Mouse (Mus musculus): Measurements from ENCODE around the gene Slc9a3r2. TPM values are rescaled to one million over a fixed set of nuclear protein-coding genes. Genes with fewer than 3 reads are reported as not detected.

The Slc9a3r2 gene
- polyA plus RNA-seq, 1 experiment from 2014 or later = 30.2 TPM

DNA sequence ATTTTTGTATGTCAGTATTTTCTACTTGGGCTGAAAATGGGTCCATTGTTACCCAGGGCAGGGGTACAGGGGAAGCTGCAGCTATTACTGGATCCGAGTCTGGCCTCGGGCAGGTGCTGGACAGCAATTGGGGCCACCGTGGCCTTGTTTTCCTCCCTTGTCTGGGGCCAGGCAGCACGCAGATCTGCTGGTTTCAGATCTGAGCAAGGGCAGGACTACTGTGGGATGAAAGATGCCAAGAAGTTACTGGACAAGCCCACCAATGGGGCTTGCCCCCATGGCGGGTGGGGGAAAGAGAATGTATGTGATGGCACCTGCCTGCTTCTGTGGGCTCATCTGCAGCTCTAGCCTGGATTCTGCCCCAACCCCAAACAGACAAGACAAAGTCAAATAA is 54.1 kb downstream of the Slc9a3r2 start:
- no peak overlapping the region for H3K4me3 ChIP-seq
- 87% methylated on average over 5 of the region's 5 CpGs for WGBS
- DNase-seq (ENCODE audit: low spot score) = no peak
- no peak overlapping the region for H3K27ac ChIP-seq (replicated peaks)
- no peaks in the 10 kb centered on the region for H3K9me3 ChIP-seq (replicated peaks)
- H3K27me3 ChIP-seq (ENCODE audit: low read depth, poor library complexity, severe bottlenecking) = no peaks in the 10 kb centered on the region
- H3K4me1 ChIP-seq = no peaks in the 10 kb centered on the region
- peaks cover 100% of the 10 kb centered on the region for H3K36me3 ChIP-seq

DNA sequence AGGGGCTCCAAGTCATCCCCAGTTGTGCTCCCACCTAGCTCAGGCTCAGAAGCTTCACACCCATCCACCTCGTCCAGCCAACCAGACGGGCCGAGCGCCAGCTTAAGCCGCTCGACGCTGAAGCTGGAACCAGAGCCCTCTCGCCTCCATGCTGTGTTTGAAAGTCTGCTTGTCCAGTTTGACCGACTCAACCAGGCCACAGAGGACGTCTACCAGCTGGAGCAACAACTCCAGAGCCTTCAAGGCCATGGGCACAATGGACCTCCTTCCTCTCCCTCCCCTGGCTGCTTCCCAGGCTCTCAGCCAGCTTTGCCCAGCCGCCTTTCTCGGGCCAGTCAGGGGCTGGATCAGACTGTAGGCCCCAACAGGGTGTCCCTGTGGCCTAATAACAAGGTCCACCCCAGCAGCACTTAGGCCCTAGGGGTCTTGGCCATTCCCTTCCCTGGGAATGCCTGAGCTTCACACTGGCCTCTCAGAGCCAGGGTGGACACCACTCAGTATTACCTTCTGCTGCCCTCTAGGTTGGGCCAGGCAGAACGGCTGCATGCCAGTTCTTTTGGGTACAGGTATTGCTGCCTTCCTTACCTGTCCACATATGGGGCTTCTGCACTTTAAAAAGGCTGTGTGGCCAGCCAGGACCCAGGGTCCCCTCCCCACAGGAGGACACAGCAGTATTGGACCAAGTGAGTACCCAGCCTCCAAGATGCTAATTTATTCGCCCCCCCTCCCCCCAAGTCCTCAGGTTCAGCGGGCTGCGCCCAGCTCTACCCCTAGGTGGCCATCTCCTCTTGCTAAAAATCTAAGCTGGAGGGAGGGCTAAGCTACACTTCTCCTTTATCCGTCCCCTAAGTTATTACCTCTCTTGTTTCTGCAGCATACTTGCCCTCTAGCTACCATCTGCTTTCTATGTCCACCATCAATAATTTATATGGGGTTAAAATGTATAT is 54.7 kb downstream of the Slc9a3r2 start:
- H3K4me3 ChIP-seq = no peak overlapping the region
- no peak overlapping the region for H3K27ac ChIP-seq (replicated peaks)
- WGBS = 78% methylated on average over 17 of the region's 17 CpGs
- H3K27me3 ChIP-seq (ENCODE audit: low read depth, poor library complexity, severe bottlenecking) = no peaks in the 10 kb centered on the region
- H3K36me3 ChIP-seq = peaks cover 100% of the 10 kb centered on the region
- H3K4me1 ChIP-seq = no peaks in the 10 kb centered on the region
- no peak for DNase-seq (ENCODE audit: low spot score)
- H3K9me3 ChIP-seq (replicated peaks) = no peaks in the 10 kb centered on the region

DNA sequence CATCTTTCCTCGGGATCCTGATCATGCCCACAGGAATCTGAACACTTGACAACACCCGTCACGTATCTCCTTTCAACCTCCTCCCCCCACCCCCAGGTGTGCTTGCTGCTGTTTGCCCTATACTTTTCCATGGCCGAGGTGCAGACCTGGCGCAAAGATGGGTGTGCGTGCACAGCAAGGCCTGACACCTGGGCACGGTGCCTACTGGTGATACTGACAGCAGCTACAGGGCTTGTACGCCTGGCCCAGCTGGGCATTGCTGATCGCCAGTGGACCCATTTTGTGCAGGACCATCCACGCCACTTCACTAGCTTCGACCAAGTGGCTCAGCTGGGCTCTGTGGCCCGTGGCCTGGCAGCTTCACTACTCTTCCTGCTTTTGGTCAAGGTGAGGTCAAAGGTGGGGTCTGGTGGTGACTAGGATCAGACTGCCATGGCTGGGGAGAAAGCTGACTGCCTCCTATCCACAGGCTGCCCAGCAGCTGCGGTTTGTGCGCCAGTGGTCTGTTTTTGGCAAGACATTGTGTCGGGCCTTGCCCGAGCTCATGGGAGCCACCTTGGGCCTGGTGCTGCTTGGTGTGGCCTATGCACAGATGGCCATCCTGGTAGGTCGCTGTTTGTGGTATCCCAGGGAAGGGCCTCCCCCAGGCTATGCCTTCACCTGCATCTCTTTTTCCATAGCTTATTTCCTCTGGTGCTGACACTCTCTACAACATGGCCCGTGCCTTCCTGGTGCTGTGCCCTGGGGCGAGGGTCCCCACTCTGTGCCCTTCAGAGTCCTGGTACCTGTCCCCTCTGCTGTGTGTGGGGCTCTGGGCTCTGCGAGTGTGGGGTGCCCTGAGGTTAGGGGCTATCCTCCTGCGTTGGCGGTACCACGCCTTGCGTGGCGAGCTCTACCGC is 55.9 kb downstream of the Slc9a3r2 start:
- no peak overlapping the region for H3K4me3 ChIP-seq
- H3K36me3 ChIP-seq = peaks cover 97% of the 10 kb centered on the region
- no peaks in the 10 kb centered on the region for H3K9me3 ChIP-seq (replicated peaks)
- WGBS = 95% methylated on average over 26 of the region's 26 CpGs
- no peak overlapping the region for H3K27ac ChIP-seq (replicated peaks)
- no peaks in the 10 kb centered on the region for H3K27me3 ChIP-seq (ENCODE audit: low read depth, poor library complexity, severe bottlenecking)
- no peak for DNase-seq (ENCODE audit: low spot score)
- no peaks in the 10 kb centered on the region for H3K4me1 ChIP-seq

- peaks cover 96% of the 10 kb centered on the region for H3K36me3 ChIP-seq
Observed at GRCm38 (mm10) chr17:24593248-24593647, 56.9 kb downstream of the Slc9a3r2 start.

DNA sequence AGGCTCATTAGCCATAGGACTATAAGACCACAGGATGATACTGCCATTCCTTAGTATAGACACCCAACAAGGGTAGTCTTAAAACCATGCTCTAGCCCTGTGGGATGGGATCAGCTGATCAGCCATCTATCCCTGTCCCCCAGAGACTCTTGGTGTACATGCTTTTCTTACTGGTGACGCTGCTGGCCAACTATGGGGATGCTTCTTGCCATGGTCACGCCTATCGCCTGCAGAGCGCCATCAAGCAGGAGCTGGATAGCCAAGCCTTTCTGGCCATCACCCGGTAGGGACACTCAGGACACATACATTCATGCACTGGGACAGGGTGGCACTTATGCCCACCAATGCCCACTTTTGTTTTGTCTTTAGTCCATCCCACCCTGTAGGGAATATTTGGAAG is 58.4 kb downstream of the Slc9a3r2 start:
- no peaks in the 10 kb centered on the region for H3K4me1 ChIP-seq
- peaks cover 96% of the 10 kb centered on the region for H3K36me3 ChIP-seq
- H3K27ac ChIP-seq (replicated peaks) = no peak overlapping the region
- no peak for DNase-seq (ENCODE audit: low spot score)
- H3K27me3 ChIP-seq (ENCODE audit: low read depth, poor library complexity, severe bottlenecking) = no peaks in the 10 kb centered on the region
- no peaks in the 10 kb centered on the region for H3K9me3 ChIP-seq (replicated peaks)
- 96% methylated on average over 5 of the region's 5 CpGs for WGBS
- H3K4me3 ChIP-seq = no peak overlapping the region

More at GRCm38 (mm10) chr17:24593248-24593647, 56.9 kb downstream of the Slc9a3r2 start:
- no peak overlapping the region for H3K4me3 ChIP-seq
- WGBS = 87% methylated on average over 5 of the region's 5 CpGs
- H3K9me3 ChIP-seq (replicated peaks) = no peaks in the 10 kb centered on the region
- DNase-seq (ENCODE audit: low spot score) = no peak
- no peaks in the 10 kb centered on the region for H3K27me3 ChIP-seq (ENCODE audit: low read depth, poor library complexity, severe bottlenecking)
- H3K4me1 ChIP-seq = no peaks in the 10 kb centered on the region
- no peak overlapping the region for H3K27ac ChIP-seq (replicated peaks)

- DNase-seq (ENCODE audit: low spot score) = no peak
- Histone ChIP-seq H3K36me3 (peaks cover 96% of the 10 kb centered on the region), H3K9me3 (replicated peaks) (no peaks in the 10 kb centered on the region), H3K4me1 (no peaks in the 10 kb centered on the region), H3K27me3 (ENCODE audit: low read depth, poor library complexity, severe bottlenecking) (no peaks in the 10 kb centered on the region), H3K27ac (replicated peaks) (no peak overlapping the region), H3K4me3 (no peak overlapping the region)
- WGBS = 88% methylated on average over 3 of the region's 3 CpGs
Observed at GRCm38 (mm10) chr17:24590943-24591342, 59.2 kb downstream of the Slc9a3r2 start.

Small RNA genes within 50 kb of the gene (microRNA-seq; reads per million reads assigned to microRNA genes)
- not detected for gene Gm24589

Other genes with a start within 250 kb of the Slc9a3r2 start
- gene Rnps1, start 235.8 kb downstream of the Slc9a3r2 start, polyA plus RNA-seq (2016; fragmentation: Nextera tagmentation; extraction: Ambion mirVana) = 454 and 468 TPM in 2 replicates
- 78.8 and 82.4 TPM in 2 replicates for gene Eci1, start 223.7 kb downstream of the Slc9a3r2 start, polyA plus RNA-seq (2016; fragmentation: Nextera tagmentation; extraction: Ambion mirVana)
- gene Dnase1l2, start 207.2 kb downstream of the Slc9a3r2 start, polyA plus RNA-seq (2016; fragmentation: Nextera tagmentation; extraction: Ambion mirVana) = 2.7 and 3.4 TPM in 2 replicates
- 36.2 and 42.9 TPM in 2 replicates for gene E4f1, start 180.0 kb downstream of the Slc9a3r2 start, polyA plus RNA-seq (2016; fragmentation: Nextera tagmentation; extraction: Ambion mirVana)
- 76.4 and 83.5 TPM in 2 replicates for gene Pgp, start 179.9 kb downstream of the Slc9a3r2 start, polyA plus RNA-seq (2016; fragmentation: Nextera tagmentation; extraction: Ambion mirVana)
- 0.21 and 0.22 TPM in 2 replicates for gene Bricd5, start 176.4 kb downstream of the Slc9a3r2 start, polyA plus RNA-seq (2016; fragmentation: Nextera tagmentation; extraction: Ambion mirVana)
- gene Mlst8, start 171.2 kb downstream of the Slc9a3r2 start, polyA plus RNA-seq (2016; fragmentation: Nextera tagmentation; extraction: Ambion mirVana) = 40.2 and 40.9 TPM in 2 replicates
- gene Caskin1, start 161.7 kb downstream of the Slc9a3r2 start, polyA plus RNA-seq (2016; fragmentation: Nextera tagmentation; extraction: Ambion mirVana) = 6.7 and 8.5 TPM in 2 replicates
- gene Traf7, start 122.4 kb downstream of the Slc9a3r2 start, polyA plus RNA-seq (2016; fragmentation: Nextera tagmentation; extraction: Ambion mirVana) = 106 and 110 TPM in 2 replicates
- 2.1 and 2.9 TPM in 2 replicates for gene Rab26, start 116.1 kb downstream of the Slc9a3r2 start, polyA plus RNA-seq (2016; fragmentation: Nextera tagmentation; extraction: Ambion mirVana)
- 14.7 and 18.5 TPM in 2 replicates for gene Pkd1, start 100.5 kb downstream of the Slc9a3r2 start, polyA plus RNA-seq (2016; fragmentation: Nextera tagmentation; extraction: Ambion mirVana)
- gene Tsc2, start 17.7 kb downstream of the Slc9a3r2 start, polyA plus RNA-seq (2016; fragmentation: Nextera tagmentation; extraction: Ambion mirVana) = 62.7 and 79.2 TPM in 2 replicates
- gene Nthl1, start 17.6 kb downstream of the Slc9a3r2 start, polyA plus RNA-seq (2016; fragmentation: Nextera tagmentation; extraction: Ambion mirVana) = 25.2 and 25.3 TPM in 2 replicates
- not detected in 2 replicates for gene Npw, start 8.1 kb upstream of the Slc9a3r2 start, polyA plus RNA-seq (2016; fragmentation: Nextera tagmentation; extraction: Ambion mirVana)
- 21.7 and 24.3 TPM in 2 replicates for gene Zfp598, start 19.4 kb upstream of the Slc9a3r2 start, polyA plus RNA-seq (2016; fragmentation: Nextera tagmentation; extraction: Ambion mirVana)
- 10.3 and 16.1 TPM in 2 replicates for gene Syngr3, start 39.6 kb upstream of the Slc9a3r2 start, polyA plus RNA-seq (2016; fragmentation: Nextera tagmentation; extraction: Ambion mirVana)
- 52.3 and 58.5 TPM in 2 replicates for gene Gfer, start 45.8 kb upstream of the Slc9a3r2 start, polyA plus RNA-seq (2016; fragmentation: Nextera tagmentation; extraction: Ambion mirVana)
- gene Noxo1, start 45.9 kb upstream of the Slc9a3r2 start, polyA plus RNA-seq (2016; fragmentation: Nextera tagmentation; extraction: Ambion mirVana) = 1.0 and 1.5 TPM in 2 replicates
- gene Tbl3, start 57.3 kb upstream of the Slc9a3r2 start, polyA plus RNA-seq (2016; fragmentation: Nextera tagmentation; extraction: Ambion mirVana) = 141 and 144 TPM in 2 replicates
- 0.26 and 0.51 TPM in 2 replicates for gene Rnf151, start 67.7 kb upstream of the Slc9a3r2 start, polyA plus RNA-seq (2016; fragmentation: Nextera tagmentation; extraction: Ambion mirVana)
- 1,457 and 1,841 TPM in 2 replicates for gene Rps2, start 67.8 kb upstream of the Slc9a3r2 start, polyA plus RNA-seq (2016; fragmentation: Nextera tagmentation; extraction: Ambion mirVana)
- gene Ndufb10, start 74.2 kb upstream of the Slc9a3r2 start, polyA plus RNA-seq (2016; fragmentation: Nextera tagmentation; extraction: Ambion mirVana) = 206 and 214 TPM in 2 replicates
- not detected in 2 replicates for gene Rpl3l, start 77.5 kb upstream of the Slc9a3r2 start, polyA plus RNA-seq (2016; fragmentation: Nextera tagmentation; extraction: Ambion mirVana)
- 19.2 and 20.5 TPM in 2 replicates for gene Msrb1, start 86.3 kb upstream of the Slc9a3r2 start, polyA plus RNA-seq (2016; fragmentation: Nextera tagmentation; extraction: Ambion mirVana)
- 0.43 and 0.51 TPM in 2 replicates for gene Hs3st6, start 102.7 kb upstream of the Slc9a3r2 start, polyA plus RNA-seq (2016; fragmentation: Nextera tagmentation; extraction: Ambion mirVana)
- 0.06 TPM in 1 of 2 replicates, not detected in the other for gene Meiob, start 154.0 kb upstream of the Slc9a3r2 start, polyA plus RNA-seq (2016; fragmentation: Nextera tagmentation; extraction: Ambion mirVana)
- 28.5 and 29.3 TPM in 2 replicates for gene Hagh, start 189.8 kb upstream of the Slc9a3r2 start, polyA plus RNA-seq (2016; fragmentation: Nextera tagmentation; extraction: Ambion mirVana)
- gene Fahd1, start 200.0 kb upstream of the Slc9a3r2 start, polyA plus RNA-seq (2016; fragmentation: Nextera tagmentation; extraction: Ambion mirVana) = 18.4 and 19.6 TPM in 2 replicates
- 0.31 TPM in 1 of 2 replicates, not detected in the other for gene Igfals, start 215.7 kb upstream of the Slc9a3r2 start, polyA plus RNA-seq (2016; fragmentation: Nextera tagmentation; extraction: Ambion mirVana)
- 85.5 and 87.0 TPM in 2 replicates for gene Nubp2, start 236.0 kb upstream of the Slc9a3r2 start, polyA plus RNA-seq (2016; fragmentation: Nextera tagmentation; extraction: Ambion mirVana)
- gene Spsb3, start 236.3 kb upstream of the Slc9a3r2 start, polyA plus RNA-seq (2016; fragmentation: Nextera tagmentation; extraction: Ambion mirVana) = 46.6 and 50.4 TPM in 2 replicates
- 28.9 and 33.9 TPM in 2 replicates for gene Eme2, start 244.8 kb upstream of the Slc9a3r2 start, polyA plus RNA-seq (2016; fragmentation: Nextera tagmentation; extraction: Ambion mirVana)
- 94.7 and 98.1 TPM in 2 replicates for gene Mrps34, start 244.8 kb upstream of the Slc9a3r2 start, polyA plus RNA-seq (2016; fragmentation: Nextera tagmentation; extraction: Ambion mirVana)
- 46.2 and 47.0 TPM in 2 replicates for gene Nme3, start 246.2 kb upstream of the Slc9a3r2 start, polyA plus RNA-seq (2016; fragmentation: Nextera tagmentation; extraction: Ambion mirVana)